Mouse (Mus musculus): Measurements from ENCODE around the gene Qpctl. TPM values are rescaled to one million over a fixed set of nuclear protein-coding genes. Genes with fewer than 3 reads are reported as not detected.

Gene Qpctl
- polyA plus RNA-seq, 1 experiment from 2014 or later, result 13.1 TPM

- Histone ChIP-seq H3K36me3 (ENCODE audit: insufficient read depth) (peaks cover 4% of the 10 kb centered on the region; the same call in 1 of the 2 replicates), H3K9me3 (ENCODE audit: low read depth, low read length) (peaks cover 8% of the 10 kb centered on the region; the same call in 1 of the 2 replicates), H3K4me2 (peak overlapping the region; percentile 48; the same call in 1 of the 2 replicates), H3K27me3 (ENCODE audit: insufficient read depth, low read length) (peaks cover 56% of the 10 kb centered on the region), H3K27ac (ENCODE audit: low read depth) (no peak overlapping the region), H3K4me3 (ENCODE audit: low read depth, low read length) (peak overlapping the region; percentile 14; the same call in 1 of the 2 replicates), H3K4me1 (ENCODE audit: insufficient read depth) (no peaks in the 10 kb centered on the region; the same call in 1 of the 2 replicates), H3K9ac (no peak overlapping the region)
- no peak for TF ChIP-seq CTCF (IDR thresholded peaks at IDR 0.05; ENCODE audit: low read depth)
- 34% methylated on average over 6 of the region's 6 CpGs for WGBS
- no peak for DNase-seq
- no peak for ATAC-seq (ENCODE audit: insufficient read depth)
These were observed 30.8 kb upstream of the Qpctl start for GRCm38 (mm10) chr7:19179936-19180335.

GRCm38 (mm10) chr7:19179173-19179572 is 30.1 kb upstream of the Qpctl start:
- H3K27ac ChIP-seq (ENCODE audit: low read depth), result no peak overlapping the region
- peak; percentile 82 for DNase-seq
- WGBS, result 1% methylated on average over 30 of the region's 32 CpGs
- peaks cover 59% of the 10 kb centered on the region for H3K27me3 ChIP-seq (ENCODE audit: insufficient read depth, low read length)
- peaks cover 8% of the 10 kb centered on the region; the same call in 1 of the 2 replicates for H3K9me3 ChIP-seq (ENCODE audit: low read depth, low read length)
- no peaks in the 10 kb centered on the region; the same call in 1 of the 2 replicates for H3K4me1 ChIP-seq (ENCODE audit: insufficient read depth)
- H3K36me3 ChIP-seq (ENCODE audit: insufficient read depth), result no peaks in the 10 kb centered on the region; the same call in 1 of the 2 replicates
- ATAC-seq (ENCODE audit: insufficient read depth), result 0 out of 2 replicates have a peak, but pooled peaks have one; percentile 0
- peak; percentile 70 for TF ChIP-seq CTCF (IDR thresholded peaks at IDR 0.05; ENCODE audit: low read depth)
- no peak overlapping the region for H3K9ac ChIP-seq
- H3K4me2 ChIP-seq, result peak overlapping the region; percentile 48
- H3K4me3 ChIP-seq (ENCODE audit: low read depth, low read length), result peak overlapping the region; percentile 14

- H3K36me3 ChIP-seq (ENCODE audit: insufficient read depth), result no peaks in the 10 kb centered on the region; the same call in 1 of the 2 replicates
- peaks cover 8% of the 10 kb centered on the region; the same call in 1 of the 2 replicates for H3K9me3 ChIP-seq (ENCODE audit: low read depth, low read length)
- peak; percentile 84 for DNase-seq
- TF ChIP-seq CTCF (IDR thresholded peaks at IDR 0.05; ENCODE audit: low read depth), result peak; percentile 90
- H3K27me3 ChIP-seq (ENCODE audit: insufficient read depth, low read length), result peaks cover 59% of the 10 kb centered on the region
- peak overlapping the region; percentile 48 for H3K4me2 ChIP-seq
- no peaks in the 10 kb centered on the region; the same call in 1 of the 2 replicates for H3K4me1 ChIP-seq (ENCODE audit: insufficient read depth)
- WGBS, result 7% methylated on average over 27 of the region's 27 CpGs
- ATAC-seq (ENCODE audit: insufficient read depth), result peak; percentile 2; the same call in 1 of the 2 replicates
- H3K9ac ChIP-seq, result no peak overlapping the region
- peak overlapping the region; percentile 14; the same call in 1 of the 2 replicates for H3K4me3 ChIP-seq (ENCODE audit: low read depth, low read length)
- no peak overlapping the region for H3K27ac ChIP-seq (ENCODE audit: low read depth)
These were observed 29.5 kb upstream of the Qpctl start for GRCm38 (mm10) chr7:19178443-19179092.

- TF ChIP-seq CTCF (IDR thresholded peaks at IDR 0.05; ENCODE audit: low read depth), result no peak
- Histone ChIP-seq H3K4me1 (ENCODE audit: insufficient read depth) (no peaks in the 10 kb centered on the region; the same call in 1 of the 2 replicates), H3K4me3 (ENCODE audit: low read depth, low read length) (no peak overlapping the region), H3K9ac (no peak overlapping the region), H3K27ac (ENCODE audit: low read depth) (no peak overlapping the region), H3K27me3 (ENCODE audit: insufficient read depth, low read length) (peaks cover 59% of the 10 kb centered on the region), H3K36me3 (ENCODE audit: insufficient read depth) (no peaks in the 10 kb centered on the region), H3K4me2 (no peak overlapping the region), H3K9me3 (ENCODE audit: low read depth, low read length) (peaks cover 8% of the 10 kb centered on the region; the same call in 1 of the 2 replicates)
- WGBS, result 11% methylated on average over 18 of the region's 18 CpGs
- ATAC-seq (ENCODE audit: insufficient read depth) (no peak), DNase-seq (no peak)
These were observed 28.9 kb upstream of the Qpctl start for GRCm38 (mm10) chr7:19178035-19178434.

- Histone ChIP-seq H3K27me3 (ENCODE audit: insufficient read depth, low read length) (peaks cover 59% of the 10 kb centered on the region), H3K36me3 (ENCODE audit: insufficient read depth) (no peaks in the 10 kb centered on the region), H3K9ac (no peak overlapping the region), H3K4me1 (ENCODE audit: insufficient read depth) (peaks cover 6% of the 10 kb centered on the region; the same call in 1 of the 2 replicates), H3K9me3 (ENCODE audit: low read depth, low read length) (peaks cover 8% of the 10 kb centered on the region; the same call in 1 of the 2 replicates), H3K4me2 (no peak overlapping the region), H3K4me3 (ENCODE audit: low read depth, low read length) (no peak overlapping the region), H3K27ac (ENCODE audit: low read depth) (no peak overlapping the region)
- 64% methylated on average over 7 of the region's 7 CpGs for WGBS
- no peak for DNase-seq
- no peak for TF ChIP-seq CTCF (IDR thresholded peaks at IDR 0.05; ENCODE audit: low read depth)
- ATAC-seq (ENCODE audit: insufficient read depth), result no peak
These were observed 28.1 kb upstream of the Qpctl start for GRCm38 (mm10) chr7:19177216-19177615.

GRCm38 (mm10) chr7:19176516-19176947 is 27.4 kb upstream of the Qpctl start:
- Histone ChIP-seq H3K4me1 (ENCODE audit: insufficient read depth) (peaks cover 6% of the 10 kb centered on the region), H3K9me3 (ENCODE audit: low read depth, low read length) (peaks cover 8% of the 10 kb centered on the region; the same call in 1 of the 2 replicates), H3K27me3 (ENCODE audit: insufficient read depth, low read length) (peaks cover 59% of the 10 kb centered on the region), H3K36me3 (ENCODE audit: insufficient read depth) (no peaks in the 10 kb centered on the region), H3K4me3 (ENCODE audit: low read depth, low read length) (peak overlapping the region; percentile 21; the same call in 1 of the 2 replicates), H3K27ac (ENCODE audit: low read depth) (no peak overlapping the region), H3K9ac (no peak overlapping the region), H3K4me2 (peak overlapping the region; percentile 32)
- 3% methylated on average over 17 of the region's 21 CpGs for WGBS
- ATAC-seq (ENCODE audit: insufficient read depth) (no peak), DNase-seq (no peak)
- TF ChIP-seq CTCF (IDR thresholded peaks at IDR 0.05; ENCODE audit: low read depth), result no peak
